Mouse (Mus musculus) limb, embryonic 14.5 days (tissue): ENCODE data around the gene Zfp697. TPM values are rescaled to one million over a fixed set of nuclear protein-coding genes. Genes with fewer than 3 reads are reported as not detected.
A peak's percentile ranks its signal among the peaks of the same experiment; 100 is the strongest.
"Not testable (repeated sequence)": the region's sequence is repeated elsewhere in the genome, so short reads cannot be mapped to it uniquely, and the experiment has no call there.

ENCODE experiments used
- ATAC-seq: fragments of 200-750 bp; cut with Nextera tagmentation; 2 replicates; pipeline ENCODE4 v1.8.0; 2017; ENCODE audit warnings: low read depth, moderate number of reproducible peaks, moderate TSS enrichment; ENCODE audit not compliant: low FRiP score
- DNase-seq: peaks from one replicate; pipeline ENCODE4 v3.0.0-alpha.2; 2015; ENCODE audit warnings: low spot score
- H3K27ac ChIP-seq: fragments of 300-500 bp; sonication (generic); replicated peaks from 2 replicates; pipeline ENCODE4 v1.5.1; 2014; ENCODE audit warnings: low read depth, mild to moderate bottlenecking, low read length, moderate library complexity, mixed read lengths
- H3K27me3 ChIP-seq: fragments of 300-500 bp; sonication (generic); 2 replicates; pipeline ENCODE4 v1.6.1; 2014; ENCODE audit warnings: low read length, mixed read lengths; ENCODE audit not compliant: control insufficient read depth, insufficient read depth
- H3K36me3 ChIP-seq: fragments of 300-500 bp; sonication (generic); 2 replicates; pipeline ENCODE4 v1.6.1; 2014; ENCODE audit warnings: mild to moderate bottlenecking, low read length, moderate library complexity, mixed read lengths; ENCODE audit not compliant: control insufficient read depth, insufficient read depth
- H3K4me1 ChIP-seq: fragments of 300-500 bp; sonication (generic); 2 replicates; pipeline ENCODE4 v1.6.1; 2014; ENCODE audit warnings: antibody characterized with exemption, low read length, mixed read lengths; ENCODE audit not compliant: control insufficient read depth, insufficient read depth
- H3K4me2 ChIP-seq: fragments of 300-500 bp; sonication (generic); replicated peaks from 2 replicates; pipeline ENCODE4 v1.6.1; 2014; ENCODE audit warnings: low read depth, mild to moderate bottlenecking, low read length, moderate library complexity; ENCODE audit not compliant: severe bottlenecking
- H3K4me3 ChIP-seq: fragments of 300-500 bp; sonication (generic); replicated peaks from 2 replicates; pipeline ENCODE4 v1.5.1; 2014; ENCODE audit warnings: low read length
- H3K9ac ChIP-seq: fragments of 300-500 bp; sonication (generic); 2 replicates; pipeline ENCODE4 v1.6.1; 2014; ENCODE audit warnings: mild to moderate bottlenecking, low read depth, low read length, moderate library complexity; ENCODE audit not compliant: severe bottlenecking
- H3K9me3 ChIP-seq: fragments of 300-500 bp; sonication (generic); 2 replicates; pipeline ENCODE4 v1.6.1; 2016; ENCODE audit warnings: low read length; ENCODE audit not compliant: control insufficient read depth
- WGBS: fragments of 180-500 bp; shearing (Covaris S2); extraction: QIAGEN DNeasy Blood & Tissue Kit; methylation state at CpG from one replicate; pipeline ENCODE4 v1.1.7; 2014; 5-methylcytosine and 5-hydroxymethylcytosine counted together
- polyA plus RNA-seq, 2 experiments: library from polyadenylated mRNA; depleted of rRNA in 1 of 2; stranded (reverse) in 1 of 2; unstranded in 1 of 2; fragments of >200 nt; fragmentation: Nextera tagmentation in 1 of 2; extraction: Ambion mirVana in 1 of 2; gene quantifications; 2 replicates each; pipeline versions ENCODE4 v1.2.1 to v1.2.3; 2012 to 2014

Zfp697 gene
- polyA plus RNA-seq, 2 experiments, result 6.4 to 8.6 TPM

- not testable (repeated sequence) for H3K4me2 ChIP-seq, H3K4me1 ChIP-seq, H3K27ac ChIP-seq, ATAC-seq, H3K36me3 ChIP-seq, H3K4me3 ChIP-seq, H3K27me3 ChIP-seq, H3K9me3 ChIP-seq, H3K9ac ChIP-seq, DNase-seq
- WGBS, result no CpG with 5 or more reads among the region's 1 CpGs
Measured at GRCm38 (mm10) chr3:98471057-98471456, 88.8 kb downstream of the Zfp697 start.

- H3K36me3 ChIP-seq, H3K4me1 ChIP-seq, H3K4me2 ChIP-seq, H3K27ac ChIP-seq, H3K9ac ChIP-seq, H3K9me3 ChIP-seq, ATAC-seq, H3K27me3 ChIP-seq, DNase-seq, H3K4me3 ChIP-seq: not testable (repeated sequence)
Measured at GRCm38 (mm10) chr3:98471499-98471898, 89.2 kb downstream of the Zfp697 start.

DNA sequence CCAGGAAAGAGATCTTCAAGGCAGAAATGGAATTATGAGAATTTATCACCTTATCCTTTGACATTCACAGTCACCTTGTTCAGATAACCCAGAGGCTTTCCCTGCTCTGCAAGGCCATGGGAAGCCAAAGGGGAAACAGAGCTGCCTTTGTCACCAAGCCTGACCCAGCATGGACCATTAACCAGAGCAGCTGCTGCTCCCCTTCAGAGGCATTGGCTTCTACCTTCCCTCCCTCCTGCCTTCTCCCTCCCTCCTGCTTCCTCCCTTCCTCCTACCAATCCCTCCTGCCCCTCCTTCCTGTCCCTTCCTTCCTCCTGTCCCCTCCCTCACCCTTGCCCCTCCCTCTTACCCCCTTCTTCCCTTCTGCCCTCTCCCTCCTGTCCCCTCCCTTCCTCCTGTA lies 111.9 kb downstream of the Zfp697 start:
- H3K9me3 ChIP-seq, H3K4me3 ChIP-seq, H3K4me2 ChIP-seq, H3K9ac ChIP-seq, H3K4me1 ChIP-seq, H3K27me3 ChIP-seq, DNase-seq, H3K36me3 ChIP-seq, H3K27ac ChIP-seq, ATAC-seq: not testable (repeated sequence)

DNA sequence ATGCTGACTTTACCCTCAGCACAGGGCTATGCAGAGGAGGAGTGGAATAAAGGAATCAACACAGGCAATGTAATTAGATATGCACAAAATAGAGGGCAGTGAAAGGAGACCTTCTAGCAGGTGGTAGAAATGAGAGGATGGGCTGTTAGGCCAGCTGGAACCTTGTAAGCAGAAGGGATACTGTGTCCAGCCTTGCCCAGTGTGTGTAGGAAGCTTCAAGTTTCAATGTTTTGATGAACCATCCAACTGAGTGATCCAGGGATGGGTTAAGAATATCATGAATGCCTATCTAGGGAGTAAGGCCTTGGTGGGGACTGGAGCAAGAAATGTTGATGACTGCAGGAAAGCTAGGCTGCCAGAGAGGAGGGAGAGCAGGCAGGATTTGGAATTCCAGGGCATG lies 112.8 kb downstream of the Zfp697 start:
- H3K27ac ChIP-seq, H3K4me1 ChIP-seq, DNase-seq, H3K4me2 ChIP-seq, H3K36me3 ChIP-seq, H3K9ac ChIP-seq, H3K27me3 ChIP-seq, H3K4me3 ChIP-seq, H3K9me3 ChIP-seq: not testable (repeated sequence)
- 0 out of 2 replicates have a peak, but pooled peaks have one; percentile 23 for ATAC-seq

- not testable (repeated sequence) for H3K4me2 ChIP-seq, H3K27ac ChIP-seq, DNase-seq, H3K4me1 ChIP-seq, H3K27me3 ChIP-seq, H3K4me3 ChIP-seq, ATAC-seq, H3K9me3 ChIP-seq, H3K9ac ChIP-seq, H3K36me3 ChIP-seq
- no CpG with 5 or more reads among the region's 2 CpGs for WGBS
Measured at GRCm38 (mm10) chr3:98496762-98497161, 114.5 kb downstream of the Zfp697 start.

DNA sequence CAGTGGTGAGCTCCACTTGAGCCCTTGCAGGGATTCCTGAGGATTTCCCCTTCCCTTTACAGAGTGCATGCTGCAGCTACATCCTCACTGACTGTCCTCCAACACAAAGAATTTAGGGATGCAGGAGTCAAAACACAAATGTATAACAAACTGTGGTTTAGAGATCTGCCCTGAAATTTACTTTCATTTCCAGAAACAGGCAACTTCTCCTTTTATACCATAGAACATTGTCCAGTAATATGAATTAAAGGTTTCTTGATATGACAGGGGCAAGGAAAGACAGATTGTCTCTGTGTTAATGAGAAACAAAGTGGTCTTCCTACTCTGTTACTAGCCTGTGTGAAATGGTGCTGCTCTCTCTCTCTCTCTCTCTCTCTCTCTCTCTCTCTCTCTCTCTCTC lies 115.1 kb downstream of the Zfp697 start:
- not testable (repeated sequence) for H3K4me3 ChIP-seq, H3K4me2 ChIP-seq, H3K27me3 ChIP-seq, DNase-seq, H3K27ac ChIP-seq, ATAC-seq, H3K9me3 ChIP-seq, H3K9ac ChIP-seq, H3K4me1 ChIP-seq, H3K36me3 ChIP-seq

- not testable (repeated sequence) for H3K27me3 ChIP-seq, H3K4me3 ChIP-seq, H3K9ac ChIP-seq, H3K4me1 ChIP-seq, ATAC-seq, H3K36me3 ChIP-seq, DNase-seq, H3K4me2 ChIP-seq, H3K9me3 ChIP-seq, H3K27ac ChIP-seq
- WGBS, result no CpG with 5 or more reads among the region's 5 CpGs
Measured at GRCm38 (mm10) chr3:98507229-98507628, 125.0 kb downstream of the Zfp697 start.

GRCm38 (mm10) chr3:98510414-98510813 lies 128.2 kb downstream of the Zfp697 start, which contains the start of gene Hsd3b4:
Gene Hsd3b4 (minus strand): TSS chr3:98510514.
- H3K27me3 ChIP-seq, H3K4me3 ChIP-seq, ATAC-seq, H3K4me2 ChIP-seq, DNase-seq, H3K9ac ChIP-seq, H3K27ac ChIP-seq, H3K36me3 ChIP-seq, H3K9me3 ChIP-seq, H3K4me1 ChIP-seq: not testable (repeated sequence)
- WGBS, result no CpG with 5 or more reads among the region's 1 CpGs

DNA sequence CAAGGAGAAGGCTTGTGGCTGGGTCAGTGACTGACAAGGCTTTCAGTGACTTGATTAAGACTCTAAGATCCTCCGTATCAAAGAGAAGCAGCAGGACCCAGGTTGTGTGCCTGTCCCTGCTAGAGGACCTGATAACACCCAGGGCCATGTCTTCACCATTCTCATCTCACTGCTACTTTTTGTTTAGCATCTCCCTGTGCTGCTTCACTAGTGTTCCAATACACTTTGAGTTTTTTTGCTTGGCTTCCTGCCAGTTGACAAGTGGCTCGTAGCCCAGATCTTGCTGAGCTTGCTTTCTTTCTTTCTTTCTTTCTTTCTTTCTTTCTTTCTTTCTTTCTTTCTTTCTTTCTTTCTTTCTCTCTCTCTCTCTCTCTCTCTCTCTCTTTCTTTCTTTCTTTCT lies 140.5 kb downstream of the Zfp697 start:
- not testable (repeated sequence) for H3K36me3 ChIP-seq, H3K9me3 ChIP-seq, ATAC-seq, H3K27me3 ChIP-seq, DNase-seq, H3K4me2 ChIP-seq, H3K27ac ChIP-seq, H3K4me1 ChIP-seq, H3K4me3 ChIP-seq, H3K9ac ChIP-seq
- WGBS, result 33% methylated on average over 1 of the region's 2 CpGs
